Mouse (Mus musculus) lung, postnatal 14 days (tissue): ENCODE measurements at regions not wholly inside any gene's neighbourhood (a gene's known extent, or its start where the extent isn't known, plus 50 kb on each side); places are given as distances from the start of the nearest gene placed in this dataset.
"Not testable (repeated sequence)": the region's sequence is repeated elsewhere in the genome, so short reads cannot be mapped to it uniquely, and the experiment has no call there.

Source experiments
- DNase-seq: peaks from one replicate; pipeline ENCODE4 v3.0.0; 2021

GRCm38 (mm10) chr3:8310379-8311128 is 1299.3 kb downstream of the Zfp704 start:
- no peak for DNase-seq

GRCm38 (mm10) chr3:8307296-8307695 is 1302.6 kb downstream of the Zfp704 start:
- DNase-seq: no peak

GRCm38 (mm10) chr3:8304784-8305183 is 1305.1 kb downstream of the Zfp704 start:
- no peak for DNase-seq

- DNase-seq: no peak
These were observed 1316.8 kb downstream of the Zfp704 start for GRCm38 (mm10) chr3:8293036-8293435.

- DNase-seq: no peak
These were observed 1320.3 kb downstream of the Zfp704 start for GRCm38 (mm10) chr3:8289558-8289957.

- no peak for DNase-seq
These were observed 1321.4 kb downstream of the Zfp704 start for GRCm38 (mm10) chr3:8288437-8288836.

GRCm38 (mm10) chr3:8284655-8285428 is 1325.0 kb downstream of the Zfp704 start:
- no peak for DNase-seq

- DNase-seq: no peak
These were observed 1327.5 kb downstream of the Zfp704 start for GRCm38 (mm10) chr3:8282411-8282810.

GRCm38 (mm10) chr3:8276661-8277060 is 1333.2 kb downstream of the Zfp704 start:
- DNase-seq: no peak

- DNase-seq: no peak
These were observed 1339.0 kb downstream of the Zfp704 start for GRCm38 (mm10) chr3:8270935-8271298.

GRCm38 (mm10) chr3:8270009-8270934 is 1339.6 kb downstream of the Zfp704 start:
- no peak for DNase-seq

GRCm38 (mm10) chr3:8265783-8266182 is 1344.1 kb downstream of the Zfp704 start:
- DNase-seq: no peak

- DNase-seq: no peak
These were observed 1345.4 kb downstream of the Zfp704 start for GRCm38 (mm10) chr3:8264366-8265033.

- no peak for DNase-seq
These were observed 1352.6 kb downstream of the Zfp704 start for GRCm38 (mm10) chr3:8257293-8257692.

- DNase-seq: no peak
These were observed 1357.6 kb downstream of the Zfp704 start for GRCm38 (mm10) chr3:8252311-8252710.

GRCm38 (mm10) chr3:8248911-8249310 is 1361.0 kb downstream of the Zfp704 start:
- DNase-seq: no peak

GRCm38 (mm10) chr3:8245822-8246221 is 1364.1 kb downstream of the Zfp704 start:
- DNase-seq: peak; percentile 38

- peak; percentile 31 for DNase-seq
These were observed 1364.6 kb downstream of the Zfp704 start for GRCm38 (mm10) chr3:8245195-8245789.

GRCm38 (mm10) chr3:8244526-8245194 is 1365.2 kb downstream of the Zfp704 start:
- not testable (repeated sequence) for DNase-seq

GRCm38 (mm10) chr3:8206623-8207404 is 1403.1 kb downstream of the Zfp704 start:
- DNase-seq: no peak

GRCm38 (mm10) chr3:8163030-8163429 is 1446.9 kb downstream of the Zfp704 start:
- DNase-seq: no peak
